7 mouse cellular contexts compared by ENCODE assay signal in the genomic region with DNA sequence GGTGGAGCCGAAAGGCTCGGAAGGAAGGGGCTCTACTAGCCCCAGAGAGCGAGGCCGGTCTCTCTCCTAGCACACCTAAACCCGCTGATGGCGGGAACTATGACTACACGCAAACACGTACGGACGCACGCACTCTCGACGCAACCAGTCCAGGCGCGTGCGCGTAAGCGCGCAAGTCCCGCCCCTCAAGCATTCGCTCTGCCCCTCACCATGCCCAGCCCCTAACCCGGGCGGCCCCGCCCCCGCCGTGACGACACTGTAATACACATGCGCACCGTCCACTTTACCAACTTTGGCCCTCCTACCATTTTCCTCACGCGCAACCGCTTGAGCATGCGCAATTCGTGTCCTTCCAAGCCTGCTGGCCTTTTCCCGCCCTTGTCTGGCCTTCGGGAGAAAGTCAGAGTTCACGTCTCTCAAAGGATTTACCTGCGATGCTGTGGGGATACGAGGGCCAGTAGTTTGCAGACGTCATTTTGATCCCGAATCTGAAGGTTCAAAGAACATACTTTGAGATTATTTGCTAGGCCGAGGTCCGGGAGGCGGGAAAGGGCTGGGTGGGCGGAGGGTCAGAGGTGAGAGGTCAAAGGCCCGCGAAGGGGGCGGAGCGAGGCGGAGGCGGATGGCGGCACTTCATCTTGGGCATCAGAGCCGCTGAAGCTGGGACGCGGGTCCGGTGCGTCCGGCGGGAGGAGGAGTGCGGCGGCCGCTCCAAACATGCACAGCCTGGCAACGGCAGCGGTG. TPM values are rescaled to one million over a fixed set of nuclear protein-coding genes. Genes with fewer than 3 reads are reported as not detected.
DNase-seq lines count a peak whose midpoint lies in the region; ATAC-seq lines count a peak whose summit lies in the region.

Cnot9 (plus strand) TSS at position 338 of the 744 bp plus-strand sequence.

- DNase-seq in adrenal gland, adult 8-10 months = peak; percentile 100
- DNase-seq in embryo, embryonic 9.5 days (ENCODE audit: extremely low spot score) = peak; percentile 100
- DNase-seq in gastrocnemius, postnatal 4 days (ENCODE audit: low spot score in 2 of 2) = peak; percentile 100
- DNase-seq in left cerebral cortex, postnatal 36 days (ENCODE audit: low spot score in 2 of 2) = peak; percentile 100
- peak; percentile 100 for DNase-seq in midbrain, embryonic 11.5 days (ENCODE audit: low spot score, missing footprints)
- peak; percentile 99 for DNase-seq in skeletal muscle tissue, adult 2 months (ENCODE audit: low read depth, low spot score)

- H3K4me3 ChIP-seq in intestine, embryonic 16.5 days (ENCODE audit: low read length) = peak within 1 kb of the TSS; percentile 69
- H3K4me3 ChIP-seq in midbrain, embryonic 11.5 days (ENCODE audit: low read depth, low read length) = peak within 1 kb of the TSS; percentile 82

- WGBS in intestine, embryonic 16.5 days = under 1% methylated on average over 64 of the region's 64 CpGs
- under 1% methylated on average over 55 of the region's 64 CpGs for WGBS in midbrain, embryonic 11.5 days

- H3K4me2 ChIP-seq in intestine, embryonic 16.5 days (ENCODE audit: low read depth, low read length) = peak within 1 kb of the TSS; percentile 89
- H3K4me2 ChIP-seq in midbrain, embryonic 11.5 days = peak within 1 kb of the TSS; percentile 89

- no peaks in the 10 kb centered on the region for H3K36me3 ChIP-seq in intestine, embryonic 16.5 days (ENCODE audit: control insufficient read depth, insufficient read depth, low read length)
- no peaks in the 10 kb centered on the region for H3K36me3 ChIP-seq in midbrain, embryonic 11.5 days (ENCODE audit: control insufficient read depth, insufficient read depth, low read length)

- peak; percentile 99 for ATAC-seq in intestine, embryonic 16.5 days
- peak; percentile 99 for ATAC-seq in midbrain, embryonic 11.5 days (ENCODE audit: low FRiP score)

- peaks cover 9% of the 10 kb centered on the region for H3K4me1 ChIP-seq in intestine, embryonic 16.5 days (ENCODE audit: control insufficient read depth, insufficient read depth, low read length)
- H3K4me1 ChIP-seq in midbrain, embryonic 11.5 days (ENCODE audit: control insufficient read depth, insufficient read depth, low read length) = peaks cover 12% of the 10 kb centered on the region

- no peaks in the 10 kb centered on the region for H3K9me3 ChIP-seq in intestine, embryonic 16.5 days (ENCODE audit: control insufficient read depth, low read length)
- H3K9me3 ChIP-seq in midbrain, embryonic 11.5 days (ENCODE audit: control insufficient read depth, low read length) = no peaks in the 10 kb centered on the region

- H3K27me3 ChIP-seq in intestine, embryonic 16.5 days (replicated peaks; ENCODE audit: control insufficient read depth, insufficient read depth, low read length) = no peaks in the 10 kb centered on the region
- H3K27me3 ChIP-seq in midbrain, embryonic 11.5 days (ENCODE audit: control insufficient read depth, insufficient read depth, low read length) = no peaks in the 10 kb centered on the region

- H3K9ac ChIP-seq in intestine, embryonic 16.5 days (ENCODE audit: low read depth, low read length) = peak within 1 kb of the TSS; percentile 89
- peak within 1 kb of the TSS; percentile 92 for H3K9ac ChIP-seq in midbrain, embryonic 11.5 days (ENCODE audit: low read length)

- peak within 1 kb of the TSS; percentile 81 for H3K27ac ChIP-seq in intestine, embryonic 16.5 days (ENCODE audit: low read length)
- peak within 1 kb of the TSS; percentile 95 for H3K27ac ChIP-seq in midbrain, embryonic 11.5 days (ENCODE audit: low read depth, low read length)

- intact Hi-C loops in left cerebral cortex, postnatal 36 days (cut with DNase I) = loop anchor here (5.0 kb wide), 1 partner anchor 81 kb away; the partner anchor contains the start of genes Bcs1l and Zfp142

RNA-seq across cellular contexts. Expression of gene Cnot9, which starts in this region (rescaled TPM):
- 10 to 100 TPM; 27.1 to 29.4 (median 28.1) TPM for total RNA-seq in adrenal gland, adult 8-10 months (2022)
- total RNA-seq in gastrocnemius, postnatal 4 days (2021) = 10 to 100 TPM; 30.0 to 30.2 TPM
- polyA plus RNA-seq in intestine, embryonic 16.5 days (2015; fragmentation: Nextera tagmentation; extraction: Ambion mirVana) = 51.5 and 52.1 TPM in 2 replicates
- 10 to 100 TPM; 24.9 to 28.0 TPM for total RNA-seq in left cerebral cortex, postnatal 36 days (2021)
- 100.0 and 107 TPM in 2 replicates for polyA plus RNA-seq in midbrain, embryonic 11.5 days (2014; fragmentation: Nextera tagmentation; extraction: Ambion mirVana)

Comparison
In these comparisons a context has a peak if more than half of its experiments do, and no peak if none do; other contexts are left out.
1. Peak in every context shown above with its lines: DNase-seq, ATAC-seq, H3K4me3 ChIP-seq and H3K27ac ChIP-seq.